Mouse (Mus musculus) forebrain, embryonic 16.5 days (tissue): ENCODE data around the gene Hnrnpm. TPM values are rescaled to one million over a fixed set of nuclear protein-coding genes. Genes with fewer than 3 reads are reported as not detected.

Experiments used
- polyA plus RNA-seq: library from polyadenylated mRNA; unstranded; fragments of >200 nt; fragmentation: Nextera tagmentation; extraction: Ambion mirVana; gene quantifications from 2 replicates; pipeline ENCODE4 v1.2.1, GENCODE M21; 2015

Gene Hnrnpm
- polyA plus RNA-seq, 1 experiment from 2014 or later = 255 TPM

Other genes with a start within 250 kb of the Hnrnpm start
- gene Adamts10, start 162.7 kb downstream of the Hnrnpm start, polyA plus RNA-seq = 36.2 and 49.8 TPM in 2 replicates
- gene Myo1f, start 131.2 kb downstream of the Hnrnpm start, polyA plus RNA-seq = 1.9 and 2.0 TPM in 2 replicates
- gene Zfp414, start 57.8 kb downstream of the Hnrnpm start, polyA plus RNA-seq = 49.0 and 58.2 TPM in 2 replicates
- gene Pram1, start 48.8 kb downstream of the Hnrnpm start, polyA plus RNA-seq = 0.52 TPM in 1 of 2 replicates, not detected in the other
- 73.0 and 77.8 TPM in 2 replicates for gene March2, start 31.8 kb upstream of the Hnrnpm start, polyA plus RNA-seq
- 411 and 469 TPM in 2 replicates for gene Rab11b, start 73.7 kb upstream of the Hnrnpm start, polyA plus RNA-seq
- gene Angptl4, start 95.0 kb upstream of the Hnrnpm start, polyA plus RNA-seq = 15.5 and 16.2 TPM in 2 replicates
- 40.5 and 45.4 TPM in 2 replicates for gene Kank3, start 123.7 kb upstream of the Hnrnpm start, polyA plus RNA-seq
- gene Rps28, start 137.7 kb upstream of the Hnrnpm start, polyA plus RNA-seq = 480 and 560 TPM in 2 replicates
- 386 and 402 TPM in 2 replicates for gene Ndufa7, start 137.7 kb upstream of the Hnrnpm start, polyA plus RNA-seq
- gene Cd320, start 156.2 kb upstream of the Hnrnpm start, polyA plus RNA-seq = 55.5 and 62.0 TPM in 2 replicates
- gene Gm7029, start 187.0 kb upstream of the Hnrnpm start, polyA plus RNA-seq = not detected in 2 replicates
- gene Kifc1, start 203.8 kb upstream of the Hnrnpm start, polyA plus RNA-seq = 3.7 and 4.6 TPM in 2 replicates
- 0.32 and 0.54 TPM in 2 replicates for gene Platr17, start 218.3 kb upstream of the Hnrnpm start, polyA plus RNA-seq
- 61.5 and 63.1 TPM in 2 replicates for gene Daxx, start 222.6 kb upstream of the Hnrnpm start, polyA plus RNA-seq
- 13.7 and 15.4 TPM in 2 replicates for gene Tapbp, start 229.0 kb upstream of the Hnrnpm start, polyA plus RNA-seq
- gene Zbtb22, start 229.0 kb upstream of the Hnrnpm start, polyA plus RNA-seq = 17.1 and 17.2 TPM in 2 replicates
- gene Rgl2, start 242.7 kb upstream of the Hnrnpm start, polyA plus RNA-seq = 40.8 and 52.3 TPM in 2 replicates